Mouse (Mus musculus) Patski (cell line): ENCODE measurements at regions not wholly inside any gene's neighbourhood (a gene's known extent, or its start where the extent isn't known, plus 50 kb on each side); places are given as distances from the start of the nearest gene placed in this dataset.

Source experiments
- ATAC-seq: fragments of 100-300 bp; one replicate; pipeline ENCODE4 v1.8.0; 2021
- CTCF ChIA-PET: fragments of 350-600 bp; sonication (Branson Sonifier 250); formaldehyde crosslinking; loops from one replicate; lab custom pipeline; 2022; ENCODE audit warnings: inconsistent platforms; lab: Charles Lee
- POLR2A ChIA-PET: fragments of 350-600 bp; sonication (Branson Sonifier 250); formaldehyde crosslinking; loops from one replicate; lab custom pipeline; 2022; ENCODE audit warnings: antibody characterized with exemption, inconsistent platforms; lab: Charles Lee
- DNase-seq: peaks from one replicate; pipeline ENCODE4 v3.0.0-alpha.2; 2011; ENCODE audit warnings: low read depth, low spot score
- H3K27me3 ChIP-seq: fragments of 371-371 bp; one replicate; pipeline ENCODE4 v1.5.1; 2021
- CTCF ChIP-seq: fragments of 100-300 bp; IDR thresholded peaks from one replicate; pipeline ENCODE4 v1.5.1; 2021
- in situ Hi-C: fragments of 300-500 bp; cut with MboI; formaldehyde crosslinking; loops from 3 replicates; pipeline ENCODE4 v1.11.1; 2018; ENCODE audit warnings: low pct_unique_long_range_greater_than_20kb, mixed read lengths

DNA sequence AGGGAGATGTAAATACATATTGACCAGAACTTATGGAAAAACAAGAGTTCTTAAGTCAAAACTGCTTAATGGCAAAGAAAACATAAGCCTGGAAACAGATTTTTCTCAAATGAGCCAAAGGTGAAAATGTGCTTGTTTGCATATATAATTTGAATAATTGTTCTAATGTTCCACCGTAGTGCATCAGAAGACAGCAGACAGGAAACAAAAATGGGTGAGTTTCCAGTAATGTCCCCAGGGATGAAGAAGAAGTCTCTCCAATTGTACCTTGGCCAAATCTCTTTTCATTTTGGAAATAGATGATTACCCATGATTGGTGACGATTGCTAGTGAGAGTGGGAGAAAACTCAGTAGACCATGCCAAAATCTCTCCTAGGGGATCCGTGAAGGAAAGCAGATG is 58.3 kb upstream of the Zpld1 start:
- CTCF ChIA-PET: no interaction called here
- POLR2A ChIA-PET: no interaction called here
- ATAC-seq: no peak
- no peaks in the 10 kb centered on the region for H3K27me3 ChIP-seq
- DNase-seq: no peak
- no peak for TF ChIP-seq CTCF
- in situ Hi-C loops: no loop called here
